ENCODE assay signal across 9 mouse cellular contexts in genomic region chr11:118104001-118104400, GRCm38 (mm10). TPM values are rescaled to one million over a fixed set of nuclear protein-coding genes. Genes with fewer than 3 reads are reported as not detected.
DNase-seq lines count a peak whose midpoint lies in the region; ATAC-seq lines count a peak whose summit lies in the region.
"Had no signal": no experiment of that assay in that cellular context is flagged by ENCODE, and none has a peak within 500 bp of the region (broad histone marks: within the 10 kb centered on the region; RNA-seq: fewer than 3 reads in every experiment).

No protein-coding gene starts in this region.

- DNase-seq in B cell, adult 2 months: peak; percentile 93 to 95
- peak; percentile 56 for DNase-seq in adrenal gland, adult 8-10 months
- DNase-seq in embryo, embryonic 11.5 days (ENCODE audit: low read depth, low spot score): peak; percentile 67
- DNase-seq in gastrocnemius, postnatal 36 days: peak; percentile 76 to 82
- DNase-seq in kidney, adult 8-10 months: peak; percentile 61 to 83
- peak; percentile 90 for DNase-seq in limb, embryonic 11.5 days (ENCODE audit: low spot score)
- peak; percentile 95 for DNase-seq in naive thymus-derived CD4-positive, alpha-beta T cell, adult 2 months (ENCODE audit: low read depth)

- no peak for ATAC-seq in limb, embryonic 11.5 days (ENCODE audit: insufficient number of reproducible peaks, low FRiP score, low TSS enrichment, low read depth)
- ATAC-seq in stomach, embryonic 15.5 days (ENCODE audit: insufficient read depth, low FRiP score, low read depth): peak; percentile 48

- H3K27ac ChIP-seq in limb, embryonic 11.5 days (replicated peaks; ENCODE audit: low read depth, low read length): no peak overlapping the region
- no peak overlapping the region for H3K27ac ChIP-seq in stomach, embryonic 15.5 days
- H3K27ac ChIP-seq: heart, embryonic 13.5 days had no signal

- intact Hi-C loops in gastrocnemius, postnatal 36 days (cut with DNase I): loop anchor here (1.0 to 5.0 kb wide), 3 partner anchors 117 to 234 kb away; no protein-coding TSS in a partner anchor

- H3K4me1 ChIP-seq in limb, embryonic 11.5 days (ENCODE audit: control insufficient read depth, insufficient read depth, low read length): no peaks in the 10 kb centered on the region
- no peaks in the 10 kb centered on the region for H3K4me1 ChIP-seq in stomach, embryonic 15.5 days

- 12% methylated on average over 5 of the region's 5 CpGs for WGBS in limb, embryonic 11.5 days
- WGBS in stomach, embryonic 15.5 days: 12% methylated on average over 5 of the region's 5 CpGs

- no peak overlapping the region for H3K4me2 ChIP-seq in limb, embryonic 11.5 days (ENCODE audit: low read depth, severe bottlenecking)
- H3K4me2 ChIP-seq in stomach, embryonic 15.5 days: no peak overlapping the region
- H3K4me2 ChIP-seq: heart, embryonic 13.5 days had no signal

- no peaks in the 10 kb centered on the region for H3K36me3 ChIP-seq in limb, embryonic 11.5 days (ENCODE audit: control insufficient read depth, insufficient read depth, low read length)
- no peaks in the 10 kb centered on the region for H3K36me3 ChIP-seq in stomach, embryonic 15.5 days
- H3K36me3 ChIP-seq: heart, embryonic 13.5 days had no signal

- H3K4me3 ChIP-seq in limb, embryonic 11.5 days (ENCODE audit: low read depth, low read length): no peak overlapping the region
- H3K4me3 ChIP-seq in stomach, embryonic 15.5 days (replicated peaks): no peak overlapping the region
- H3K4me3 ChIP-seq: heart, embryonic 13.5 days had no signal

- H3K9me3 ChIP-seq in limb, embryonic 11.5 days (ENCODE audit: control insufficient read depth, low read length): no peaks in the 10 kb centered on the region
- no peaks in the 10 kb centered on the region for H3K9me3 ChIP-seq in stomach, embryonic 15.5 days
- H3K9me3 ChIP-seq: heart, embryonic 13.5 days had no signal

- no peak overlapping the region for H3K9ac ChIP-seq in limb, embryonic 11.5 days (ENCODE audit: low read length)
- H3K9ac ChIP-seq in stomach, embryonic 15.5 days: no peak overlapping the region
- H3K9ac ChIP-seq: heart, embryonic 13.5 days had no signal

- H3K27me3 ChIP-seq in limb, embryonic 11.5 days (ENCODE audit: control insufficient read depth, insufficient read depth, low read length): no peaks in the 10 kb centered on the region
- no peaks in the 10 kb centered on the region for H3K27me3 ChIP-seq in stomach, embryonic 15.5 days (replicated peaks)

RNA-seq across cellular contexts. Expression of gene Dnah17, which starts 26.4 kb away (rescaled TPM):
- under 1 TPM in 3 of 4 experiments, not detected in 1; 0.03 to 0.12 (median 0.03) TPM for total RNA-seq in adrenal gland, adult 8-10 months (2022)
- total RNA-seq in gastrocnemius, postnatal 36 days (2021): under 1 TPM; 0.10 to 0.22 TPM
- 0.11 TPM in 2 replicates for polyA plus RNA-seq in limb, embryonic 11.5 days (2014; fragmentation: Nextera tagmentation; extraction: Ambion mirVana)
- 0.10 and 0.15 TPM in 2 replicates for polyA plus RNA-seq in stomach, embryonic 15.5 days (2015; fragmentation: Nextera tagmentation; extraction: Ambion mirVana)
